Mouse (Mus musculus) CD4-positive, CD25-positive, alpha-beta regulatory T cell, adult 9 weeks (primary cell): ENCODE data around the gene Acrbp. TPM values are rescaled to one million over a fixed set of nuclear protein-coding genes. Genes with fewer than 3 reads are reported as not detected.

Experiments used
- polyA plus RNA-seq: library from polyadenylated mRNA; unstranded; fragments of 100-300 nt; shearing (Covaris generic); gene quantifications from one replicate; pipeline ENCODE4 v1.2.1, GENCODE M21; 2017

Gene Acrbp
- polyA plus RNA-seq: 30.7 TPM

DNA sequence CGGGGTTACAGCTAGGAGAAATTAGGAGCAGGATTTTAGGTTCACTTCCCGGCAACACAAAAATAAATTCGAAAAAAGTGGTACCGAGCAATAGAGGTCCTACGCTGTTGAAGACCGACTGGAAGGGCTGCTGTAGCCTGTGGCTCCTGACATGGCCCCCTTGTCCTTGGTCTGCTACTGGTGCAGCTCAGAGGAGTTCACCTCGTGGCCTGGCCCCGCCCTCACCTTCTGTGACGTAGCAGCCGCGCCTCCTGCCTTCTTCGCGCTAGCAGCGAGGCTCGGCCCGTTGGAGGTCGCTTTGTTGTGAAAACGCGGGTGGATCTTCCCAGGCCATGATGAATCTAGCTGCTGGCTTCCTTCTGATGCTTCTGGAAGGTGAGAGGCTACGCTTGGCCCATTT is at the start of gene Acrbp:
Acrbp (plus strand) TSS at position 12 of the 400 bp plus-strand sequence.

DNA sequence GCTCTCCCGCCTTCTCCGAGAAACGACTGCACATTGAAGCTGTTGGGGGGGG is 40.5 kb upstream of the Acrbp start, which contains the start of gene Zfp384:
Zfp384 (plus strand) TSS at position 17 of the 52 bp plus-strand sequence.

DNA sequence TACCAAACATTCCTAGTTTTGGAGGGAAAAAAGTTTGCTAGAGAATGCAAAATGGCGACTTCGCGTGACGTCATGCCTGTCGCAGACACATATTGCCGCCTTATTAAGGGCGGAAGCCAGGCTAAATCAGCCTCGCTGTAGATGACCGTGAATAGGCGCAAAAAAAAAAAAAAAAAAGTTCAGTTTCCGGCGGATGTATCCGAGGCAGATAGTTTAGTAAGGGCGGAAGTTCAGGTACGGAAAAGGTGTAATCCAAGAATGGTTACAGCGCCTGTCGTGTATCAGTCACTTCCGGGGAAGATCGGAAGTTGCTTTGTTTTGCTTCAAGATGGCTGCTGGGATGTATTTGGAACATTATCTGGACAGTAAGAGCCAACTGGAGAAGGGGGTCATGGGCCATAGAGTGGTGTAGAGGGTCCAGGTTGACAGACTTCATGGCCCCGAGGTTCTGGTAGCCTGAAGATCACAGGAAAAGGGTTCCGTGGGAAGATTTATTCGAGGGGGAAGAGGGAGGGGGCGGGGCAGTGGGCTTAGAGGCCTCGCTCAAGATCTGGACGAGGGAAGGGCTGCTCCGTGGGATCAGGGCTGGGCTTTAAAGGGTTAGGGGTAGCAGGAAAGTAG is 9.8 kb upstream of the Acrbp start, which contains the start of gene Ing4:
Ing4 (plus strand) TSS at position 228 of the 621 bp plus-strand sequence.

DNA sequence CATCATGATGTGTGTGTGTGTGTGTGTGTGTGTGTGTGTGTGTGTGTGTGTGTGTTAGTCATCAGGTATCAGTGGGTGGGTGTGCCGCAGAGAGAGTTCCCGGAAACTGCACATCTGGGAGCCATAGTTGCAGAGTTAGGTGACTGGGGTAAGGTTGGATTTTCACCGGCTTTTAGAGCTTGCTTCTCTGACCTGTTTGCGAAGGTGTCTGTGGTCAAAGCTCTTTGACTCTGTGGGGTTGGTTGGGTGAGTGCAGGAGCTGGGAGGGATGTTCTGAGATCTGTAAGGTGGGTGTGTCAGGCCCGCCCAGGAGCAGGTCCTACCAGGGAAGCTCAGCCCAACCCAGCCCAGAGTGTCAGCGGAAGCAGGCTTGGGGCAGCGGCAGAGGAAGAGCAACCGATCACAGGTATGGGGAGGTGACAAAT is 18.1 kb downstream of the Acrbp start, which contains the start of gene Lpar5:
Lpar5 (plus strand) TSS at position 350 of the 425 bp plus-strand sequence.

DNA sequence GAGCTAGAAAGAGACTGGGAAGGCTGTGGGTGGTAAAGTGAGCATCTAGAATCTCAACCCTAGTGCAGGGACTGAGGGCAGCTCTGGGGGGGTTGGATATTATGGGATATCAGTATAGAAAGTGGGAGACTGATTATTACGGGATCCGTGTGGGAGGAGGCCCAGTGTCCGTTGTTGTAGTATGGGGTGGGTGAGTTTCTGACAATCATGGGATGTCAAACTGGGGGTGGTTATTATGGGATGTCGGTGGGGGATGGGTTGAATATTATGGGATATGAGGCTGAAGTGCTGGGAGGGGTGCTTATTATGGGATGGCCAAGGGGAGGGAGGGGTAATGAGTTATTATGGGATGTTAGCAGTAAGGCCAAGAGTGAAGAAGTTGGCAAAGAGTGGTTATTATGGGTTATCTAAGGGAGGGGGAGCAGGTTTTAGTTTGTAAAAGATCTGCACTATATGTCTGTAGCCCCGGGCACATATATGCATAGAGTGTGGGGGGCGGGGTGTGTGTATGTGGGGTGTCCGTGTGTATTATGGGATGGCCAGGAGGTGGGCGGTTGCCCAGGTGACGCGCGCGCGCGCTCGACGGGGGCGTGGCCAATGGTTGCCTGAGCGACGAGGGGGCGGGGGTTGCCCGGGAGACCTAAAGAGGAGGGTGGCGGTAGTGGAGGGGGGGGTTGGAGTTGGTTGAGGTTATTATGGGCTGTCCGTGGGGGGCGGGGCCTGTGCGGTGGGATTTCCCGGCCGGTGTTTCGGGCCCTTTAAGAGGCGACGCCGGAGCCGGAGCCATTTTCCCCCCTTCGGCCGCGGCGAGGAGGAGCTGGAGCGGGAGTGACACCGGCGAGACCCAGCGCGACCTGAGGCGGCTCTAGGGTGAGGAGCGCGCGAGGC is 46.1 kb downstream of the Acrbp start, which contains the start of gene Chd4:
Chd4 (plus strand) TSS at position 591 of the 888 bp plus-strand sequence.

Other genes starting within 250 kb of the Acrbp start
- 8.1 TPM for gene Spsb2, start 241.0 kb upstream of the Acrbp start, polyA plus RNA-seq
- 133 TPM for gene Tpi1, start 235.4 kb upstream of the Acrbp start, polyA plus RNA-seq
- gene Usp5, start 220.2 kb upstream of the Acrbp start, polyA plus RNA-seq: 133 TPM
- gene Cdca3, start 220.1 kb upstream of the Acrbp start, polyA plus RNA-seq: 8.8 TPM
- gene Gnb3, start 209.4 kb upstream of the Acrbp start, polyA plus RNA-seq: not detected
- 0.10 TPM for gene P3h3, start 191.9 kb upstream of the Acrbp start, polyA plus RNA-seq
- 0.43 TPM for gene Gpr162, start 185.7 kb upstream of the Acrbp start, polyA plus RNA-seq
- gene Cd4, start 161.5 kb upstream of the Acrbp start, polyA plus RNA-seq: 308 TPM
- gene Lag3, start 138.0 kb upstream of the Acrbp start, polyA plus RNA-seq: 4.4 TPM
- 10.0 TPM for gene Ptms, start 129.6 kb upstream of the Acrbp start, polyA plus RNA-seq
- gene Mlf2, start 118.3 kb upstream of the Acrbp start, polyA plus RNA-seq: 107 TPM
- 116 TPM for gene Cops7a, start 84.2 kb upstream of the Acrbp start, polyA plus RNA-seq
- gene Pianp, start 53.0 kb upstream of the Acrbp start, polyA plus RNA-seq: 0.42 TPM
- 14.6 TPM for gene Zfp384, start 40.5 kb upstream of the Acrbp start, polyA plus RNA-seq
- 92.1 TPM for gene Ing4, start 9.9 kb upstream of the Acrbp start, polyA plus RNA-seq
- 16.7 TPM for gene Lpar5, start 18.2 kb downstream of the Acrbp start, polyA plus RNA-seq
- gene Chd4, start 46.3 kb downstream of the Acrbp start, polyA plus RNA-seq: 89.0 TPM
- gene Nop2, start 82.2 kb downstream of the Acrbp start, polyA plus RNA-seq: 70.8 TPM
- 12.5 TPM for gene Iffo1, start 95.6 kb downstream of the Acrbp start, polyA plus RNA-seq
- gene Gapdh, start 116.8 kb downstream of the Acrbp start, polyA plus RNA-seq: 331 TPM
- 27.3 TPM for gene Ncapd2, start 142.0 kb downstream of the Acrbp start, polyA plus RNA-seq
- 117 TPM for gene Mrpl51, start 142.1 kb downstream of the Acrbp start, polyA plus RNA-seq
- 64.9 TPM for gene Vamp1, start 165.9 kb downstream of the Acrbp start, polyA plus RNA-seq
- gene Tapbpl, start 182.2 kb downstream of the Acrbp start, polyA plus RNA-seq: 136 TPM
- gene Cd27, start 187.3 kb downstream of the Acrbp start, polyA plus RNA-seq: 663 TPM
- 1.6 TPM for gene Tuba3a, start 236.4 kb downstream of the Acrbp start, polyA plus RNA-seq